Mouse (Mus musculus): Measurements from ENCODE around the gene Rad23a. TPM values are rescaled to one million over a fixed set of nuclear protein-coding genes. Genes with fewer than 3 reads are reported as not detected.

The Rad23a gene
- polyA plus RNA-seq, 1 experiment from 2014 or later, result 110 TPM

DNA sequence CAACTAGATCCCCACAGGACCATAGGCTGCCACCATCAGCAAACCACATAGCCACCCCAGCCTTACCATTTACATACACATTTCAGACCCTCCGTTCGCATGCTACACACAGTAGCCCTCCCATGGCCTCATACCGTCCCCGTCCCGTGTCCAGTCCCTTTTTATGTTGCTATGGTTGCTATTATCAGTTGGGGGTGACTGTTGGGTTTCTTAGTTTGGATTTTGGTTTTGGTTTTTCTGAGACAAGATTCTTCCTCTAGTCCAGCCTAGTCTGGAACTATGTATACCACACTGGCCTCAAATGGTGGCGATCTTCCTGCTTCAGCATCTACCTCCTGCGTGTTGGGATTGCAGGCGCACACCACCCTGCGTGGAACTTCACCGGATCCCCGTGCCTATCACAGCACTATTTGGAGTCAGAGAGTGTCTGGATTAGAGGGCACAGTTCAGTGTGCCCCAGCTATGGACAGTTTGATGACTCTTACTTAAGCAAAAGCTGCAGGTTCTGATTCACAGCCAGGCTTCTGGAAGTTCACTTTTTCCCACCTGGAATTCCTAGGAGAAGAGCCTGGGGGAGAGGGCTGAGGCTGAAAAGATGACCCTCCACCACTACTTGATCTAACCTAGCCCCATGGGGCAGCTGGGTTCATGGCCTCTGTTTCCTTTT lies 53.5 kb downstream of the Rad23a start:
- 42% methylated on average over 11 of the region's 11 CpGs for WGBS
- H3K9me3 ChIP-seq (ENCODE audit: control insufficient read depth, low read length), result no peaks in the 10 kb centered on the region
- H3K4me1 ChIP-seq (replicated peaks; ENCODE audit: control insufficient read depth, insufficient read depth, low read length), result peaks cover 77% of the 10 kb centered on the region
- peak overlapping the region; percentile 29; the same call in 1 of the 2 replicates for H3K4me2 ChIP-seq (ENCODE audit: low read depth, low read length)
- no peaks in the 10 kb centered on the region for H3K36me3 ChIP-seq (ENCODE audit: control insufficient read depth, insufficient read depth, low read length)
- H3K27ac ChIP-seq (ENCODE audit: low read length), result no peak overlapping the region
- H3K9ac ChIP-seq (ENCODE audit: low read length), result no peak overlapping the region
- no peak for ATAC-seq (ENCODE audit: low read depth)
- H3K27me3 ChIP-seq (ENCODE audit: control insufficient read depth, insufficient read depth, low read depth, low read length), result peaks cover 22% of the 10 kb centered on the region
- H3K4me3 ChIP-seq (ENCODE audit: low read length), result no peak overlapping the region

GRCm38 (mm10) chr8:84785756-84786677 lies 54.4 kb downstream of the Rad23a start:
- H3K27ac ChIP-seq (ENCODE audit: low read length), result no peak overlapping the region
- H3K9ac ChIP-seq (ENCODE audit: low read length), result peak overlapping the region; percentile 40
- no peaks in the 10 kb centered on the region for H3K36me3 ChIP-seq (ENCODE audit: control insufficient read depth, insufficient read depth, low read length)
- peak; percentile 49 for ATAC-seq (ENCODE audit: low read depth)
- H3K4me2 ChIP-seq (ENCODE audit: low read depth, low read length), result peak overlapping the region; percentile 29
- peaks cover 28% of the 10 kb centered on the region for H3K27me3 ChIP-seq (ENCODE audit: control insufficient read depth, insufficient read depth, low read depth, low read length)
- H3K4me1 ChIP-seq (replicated peaks; ENCODE audit: control insufficient read depth, insufficient read depth, low read length), result peaks cover 75% of the 10 kb centered on the region
- no peaks in the 10 kb centered on the region for H3K9me3 ChIP-seq (ENCODE audit: control insufficient read depth, low read length)
- 24% methylated on average over 38 of the region's 38 CpGs for WGBS
- peak overlapping the region; percentile 17; the same call in 1 of the 2 replicates for H3K4me3 ChIP-seq (ENCODE audit: low read length)

DNA sequence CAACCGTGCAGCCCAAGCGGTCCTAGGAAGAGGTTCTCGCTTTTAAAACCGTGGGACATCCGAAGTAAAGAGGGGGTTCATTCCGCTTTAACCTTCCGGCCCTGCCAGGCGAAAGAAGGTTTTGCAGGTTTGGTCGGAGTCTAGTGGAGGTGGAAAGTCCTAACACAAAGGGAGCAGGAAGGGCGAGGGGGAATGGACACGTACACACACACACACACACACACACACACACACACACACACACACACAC lies 55.0 kb downstream of the Rad23a start:
- Histone ChIP-seq H3K4me3 (ENCODE audit: low read length) (no peak overlapping the region), H3K27me3 (ENCODE audit: control insufficient read depth, insufficient read depth, low read depth, low read length) (peaks cover 29% of the 10 kb centered on the region)
- WGBS, result 35% methylated on average over 11 of the region's 11 CpGs

GRCm38 (mm10) chr8:84784681-84785505 lies 55.6 kb downstream of the Rad23a start:
- H3K36me3 ChIP-seq (ENCODE audit: control insufficient read depth, insufficient read depth, low read length), result no peaks in the 10 kb centered on the region
- H3K27me3 ChIP-seq (ENCODE audit: control insufficient read depth, insufficient read depth, low read depth, low read length), result peaks cover 29% of the 10 kb centered on the region
- H3K9me3 ChIP-seq (ENCODE audit: control insufficient read depth, low read length), result no peaks in the 10 kb centered on the region
- peak overlapping the region; percentile 50 for H3K4me2 ChIP-seq (ENCODE audit: low read depth, low read length)
- H3K27ac ChIP-seq (ENCODE audit: low read length), result no peak overlapping the region
- H3K4me1 ChIP-seq (replicated peaks; ENCODE audit: control insufficient read depth, insufficient read depth, low read length), result peaks cover 70% of the 10 kb centered on the region
- H3K9ac ChIP-seq (ENCODE audit: low read length), result peak overlapping the region; percentile 23
- WGBS, result 14% methylated on average over 48 of the region's 48 CpGs
- ATAC-seq (ENCODE audit: low read depth), result no peak
- H3K4me3 ChIP-seq (ENCODE audit: low read length), result peak overlapping the region; percentile 33

More for the DNA sequence above, 55.0 kb downstream of the Rad23a start:
- ATAC-seq (ENCODE audit: low read depth), result no peak
- H3K36me3 ChIP-seq (ENCODE audit: control insufficient read depth, insufficient read depth, low read length), result no peaks in the 10 kb centered on the region
- H3K9ac ChIP-seq (ENCODE audit: low read length), result no peak overlapping the region
- peaks cover 72% of the 10 kb centered on the region for H3K4me1 ChIP-seq (replicated peaks; ENCODE audit: control insufficient read depth, insufficient read depth, low read length)
- no peaks in the 10 kb centered on the region for H3K9me3 ChIP-seq (ENCODE audit: control insufficient read depth, low read length)
- H3K27ac ChIP-seq (ENCODE audit: low read length), result no peak overlapping the region
- H3K4me2 ChIP-seq (ENCODE audit: low read depth, low read length), result no peak overlapping the region

Small RNA genes within 50 kb of the gene (microRNA-seq; reads per million reads assigned to microRNA genes)
- gene Mir7069, result 2.8 reads per million, percentile 7 among the genes with 10 or more reads in this experiment

Other genes with a start within 250 kb of the Rad23a start
- 83.2 and 87.4 TPM in 2 replicates for gene Ier2, start 177.8 kb downstream of the Rad23a start, polyA plus RNA-seq (2015; fragmentation: Nextera tagmentation; extraction: Ambion mirVana)
- gene Trmt1, start 154.4 kb downstream of the Rad23a start, polyA plus RNA-seq (2015; fragmentation: Nextera tagmentation; extraction: Ambion mirVana), result 54.7 and 58.8 TPM in 2 replicates
- 16.9 and 19.5 TPM in 2 replicates for gene Nacc1, start 152.8 kb downstream of the Rad23a start, polyA plus RNA-seq (2015; fragmentation: Nextera tagmentation; extraction: Ambion mirVana)
- 11.4 and 12.5 TPM in 2 replicates for gene Lyl1, start 139.2 kb downstream of the Rad23a start, polyA plus RNA-seq (2015; fragmentation: Nextera tagmentation; extraction: Ambion mirVana)
- 3.1 and 3.7 TPM in 2 replicates for gene G430095P16Rik, start 117.7 kb downstream of the Rad23a start, polyA plus RNA-seq (2015; fragmentation: Nextera tagmentation; extraction: Ambion mirVana)
- 43.9 and 44.6 TPM in 2 replicates for gene Nfix, start 40.3 kb downstream of the Rad23a start, polyA plus RNA-seq (2015; fragmentation: Nextera tagmentation; extraction: Ambion mirVana)
- 6.3 and 6.5 TPM in 2 replicates for gene Dand5, start 17.8 kb downstream of the Rad23a start, polyA plus RNA-seq (2015; fragmentation: Nextera tagmentation; extraction: Ambion mirVana)
- gene Gadd45gip1, start 9.1 kb downstream of the Rad23a start, polyA plus RNA-seq (2015; fragmentation: Nextera tagmentation; extraction: Ambion mirVana), result 38.6 and 43.0 TPM in 2 replicates
- 980 and 996 TPM in 2 replicates for gene Calr, start 6.3 kb upstream of the Rad23a start, polyA plus RNA-seq (2015; fragmentation: Nextera tagmentation; extraction: Ambion mirVana)
- 90.1 and 93.3 TPM in 2 replicates for gene Farsa, start 16.3 kb upstream of the Rad23a start, polyA plus RNA-seq (2015; fragmentation: Nextera tagmentation; extraction: Ambion mirVana)
- gene Syce2, start 31.4 kb upstream of the Rad23a start, polyA plus RNA-seq (2015; fragmentation: Nextera tagmentation; extraction: Ambion mirVana), result 58.7 and 59.6 TPM in 2 replicates
- gene Gcdh, start 53.3 kb upstream of the Rad23a start, polyA plus RNA-seq (2015; fragmentation: Nextera tagmentation; extraction: Ambion mirVana), result 36.7 and 37.3 TPM in 2 replicates
- 1.5 and 4.9 TPM in 2 replicates for gene Klf1, start 61.3 kb upstream of the Rad23a start, polyA plus RNA-seq (2015; fragmentation: Nextera tagmentation; extraction: Ambion mirVana)
- gene Dnase2a, start 67.9 kb upstream of the Rad23a start, polyA plus RNA-seq (2015; fragmentation: Nextera tagmentation; extraction: Ambion mirVana), result 19.9 and 21.1 TPM in 2 replicates
- gene Mast1, start 96.7 kb upstream of the Rad23a start, polyA plus RNA-seq (2015; fragmentation: Nextera tagmentation; extraction: Ambion mirVana), result 0.64 and 0.72 TPM in 2 replicates
- gene Rtbdn, start 106.3 kb upstream of the Rad23a start, polyA plus RNA-seq (2015; fragmentation: Nextera tagmentation; extraction: Ambion mirVana), result 0.23 and 0.29 TPM in 2 replicates
- gene Gm49661, start 128.8 kb upstream of the Rad23a start, polyA plus RNA-seq (2015; fragmentation: Nextera tagmentation; extraction: Ambion mirVana), result not detected in 2 replicates
- gene Prdx2, start 128.9 kb upstream of the Rad23a start, polyA plus RNA-seq (2015; fragmentation: Nextera tagmentation; extraction: Ambion mirVana), result 644 and 691 TPM in 2 replicates
- gene Rnaseh2a, start 129.1 kb upstream of the Rad23a start, polyA plus RNA-seq (2015; fragmentation: Nextera tagmentation; extraction: Ambion mirVana), result 114 and 119 TPM in 2 replicates
- 13.7 and 15.5 TPM in 2 replicates for gene Junb, start 138.1 kb upstream of the Rad23a start, polyA plus RNA-seq (2015; fragmentation: Nextera tagmentation; extraction: Ambion mirVana)
- gene Hook2, start 149.9 kb upstream of the Rad23a start, polyA plus RNA-seq (2015; fragmentation: Nextera tagmentation; extraction: Ambion mirVana), result 24.2 and 27.2 TPM in 2 replicates
- not detected in 2 replicates for gene Best2, start 173.9 kb upstream of the Rad23a start, polyA plus RNA-seq (2015; fragmentation: Nextera tagmentation; extraction: Ambion mirVana)
- gene Asna1, start 184.6 kb upstream of the Rad23a start, polyA plus RNA-seq (2015; fragmentation: Nextera tagmentation; extraction: Ambion mirVana), result 121 and 122 TPM in 2 replicates
- gene Trir, start 186.2 kb upstream of the Rad23a start, polyA plus RNA-seq (2015; fragmentation: Nextera tagmentation; extraction: Ambion mirVana), result 92.1 and 101 TPM in 2 replicates
- 27.7 and 29.5 TPM in 2 replicates for gene Tnpo2, start 196.2 kb upstream of the Rad23a start, polyA plus RNA-seq (2015; fragmentation: Nextera tagmentation; extraction: Ambion mirVana)
- 28.2 and 29.9 TPM in 2 replicates for gene Fbxw9, start 219.4 kb upstream of the Rad23a start, polyA plus RNA-seq (2015; fragmentation: Nextera tagmentation; extraction: Ambion mirVana)
- not detected in 2 replicates for gene Gm5741, start 227.3 kb upstream of the Rad23a start, polyA plus RNA-seq (2015; fragmentation: Nextera tagmentation; extraction: Ambion mirVana)
- gene Dhps, start 231.1 kb upstream of the Rad23a start, polyA plus RNA-seq (2015; fragmentation: Nextera tagmentation; extraction: Ambion mirVana), result 51.9 and 53.9 TPM in 2 replicates
- gene Wdr83os, start 240.1 kb upstream of the Rad23a start, polyA plus RNA-seq (2015; fragmentation: Nextera tagmentation; extraction: Ambion mirVana), result 134 and 137 TPM in 2 replicates
- gene Wdr83, start 240.6 kb upstream of the Rad23a start, polyA plus RNA-seq (2015; fragmentation: Nextera tagmentation; extraction: Ambion mirVana), result 45.4 and 45.8 TPM in 2 replicates
- 44.6 and 48.7 TPM in 2 replicates for gene Man2b1, start 242.6 kb upstream of the Rad23a start, polyA plus RNA-seq (2015; fragmentation: Nextera tagmentation; extraction: Ambion mirVana)

Data from lung, embryonic 16.5 days (tissue).